Mouse (Mus musculus) ES-Bruce4 (cell line): ENCODE measurements at regions not wholly inside any gene's neighbourhood (a gene's known extent, or its start where the extent isn't known, plus 50 kb on each side); places are given as distances from the start of the nearest gene placed in this dataset.

ENCODE experiments used
- CTCF ChIP-seq: IDR thresholded peaks from one replicate; pipeline ENCODE4 v1.8.1; 2011; ENCODE audit warnings: low read depth, low read length
- EP300 ChIP-seq: IDR thresholded peaks from 2 replicates; pipeline ENCODE4 v1.6.1; 2011; ENCODE audit warnings: low read depth, low read length; ENCODE audit not compliant: insufficient read depth
- POLR2A ChIP-seq: IDR thresholded peaks from one replicate; pipeline ENCODE4 v1.8.1; 2011; ENCODE audit warnings: low read length; ENCODE audit not compliant: insufficient read depth

GRCm38 (mm10) chr11:112609277-112609676 is 172.7 kb upstream of the Sox9 start:
- TF ChIP-seq CTCF (no peak), POLR2A (no peak), EP300 (no peak)
